Mouse (Mus musculus) forebrain, embryonic 13.5 days (tissue): Measurements from ENCODE around the gene Slc36a3. TPM values are rescaled to one million over a fixed set of nuclear protein-coding genes. Genes with fewer than 3 reads are reported as not detected.

Source experiments
- ATAC-seq: fragments of 200-750 bp; cut with Nextera tagmentation; 2 replicates; pipeline ENCODE4 v1.8.0; 2017
- H3K27ac ChIP-seq: fragments of 300-500 bp; sonication (generic); 2 replicates; pipeline ENCODE4 v1.5.1; 2015; ENCODE audit warnings: inconsistent platforms, mild to moderate bottlenecking, moderate library complexity
- H3K27me3 ChIP-seq: fragments of 300-500 bp; sonication (generic); 2 replicates; pipeline ENCODE4 v1.6.1; 2015; ENCODE audit warnings: mild to moderate bottlenecking, inconsistent platforms
- H3K36me3 ChIP-seq: fragments of 300-500 bp; sonication (generic); 2 replicates; pipeline ENCODE4 v1.6.1; 2015; ENCODE audit warnings: mild to moderate bottlenecking, inconsistent platforms; ENCODE audit not compliant: poor library complexity, severe bottlenecking
- H3K4me1 ChIP-seq: fragments of 300-500 bp; sonication (generic); 2 replicates; pipeline ENCODE4 v1.6.1; 2015; ENCODE audit warnings: inconsistent platforms
- H3K4me2 ChIP-seq: fragments of 300-500 bp; sonication (generic); 2 replicates; pipeline ENCODE4 v1.6.1; 2015; ENCODE audit warnings: inconsistent platforms, mild to moderate bottlenecking, moderate library complexity
- H3K4me3 ChIP-seq: fragments of 300-500 bp; sonication (generic); 2 replicates; pipeline ENCODE4 v1.5.1; 2015; ENCODE audit warnings: mild to moderate bottlenecking, inconsistent platforms
- H3K9ac ChIP-seq: fragments of 300-500 bp; sonication (generic); 2 replicates; pipeline ENCODE4 v1.6.1; 2015; ENCODE audit warnings: mild to moderate bottlenecking, inconsistent platforms
- H3K9me3 ChIP-seq: fragments of 300-500 bp; sonication (generic); replicated peaks from 2 replicates; pipeline ENCODE4 v1.6.1; 2016; ENCODE audit warnings: inconsistent platforms
- WGBS: fragments of 180-500 bp; shearing (Covaris S2); methylation state at CpG from one replicate; pipeline ENCODE4 v1.1.7; 2015; 5-methylcytosine and 5-hydroxymethylcytosine counted together
- polyA plus RNA-seq: library from polyadenylated mRNA; unstranded; fragments of >200 nt; fragmentation: Nextera tagmentation; extraction: Ambion mirVana; gene quantifications from 2 replicates; pipeline ENCODE4 v1.2.1, GENCODE M21; 2015

Slc36a3 gene
- not detected in 2 replicates for polyA plus RNA-seq

GRCm38 (mm10) chr11:55151608-55152007, at the start of gene Slc36a3:
TSS of gene Slc36a3 (minus strand) at chr11:55151708.
- ATAC-seq = no peak
- WGBS = 87% methylated on average over 3 of the region's 3 CpGs
- Histone ChIP-seq H3K27me3 (no peaks in the 10 kb centered on the region), H3K4me1 (no peaks in the 10 kb centered on the region), H3K4me2 (no peak within 1 kb of the TSS), H3K4me3 (no peak within 1 kb of the TSS), H3K9ac (no peak within 1 kb of the TSS), H3K27ac (no peak within 1 kb of the TSS), H3K9me3 (no peaks in the 10 kb centered on the region), H3K36me3 (no peaks in the 10 kb centered on the region)

GRCm38 (mm10) chr11:55197740-55198510, 46.4 kb upstream of the Slc36a3 start:
- H3K36me3 ChIP-seq = no peaks in the 10 kb centered on the region
- no peak overlapping the region for H3K4me2 ChIP-seq
- H3K27ac ChIP-seq = no peak overlapping the region
- H3K9me3 ChIP-seq = no peaks in the 10 kb centered on the region
- H3K4me3 ChIP-seq = no peak overlapping the region
- no peaks in the 10 kb centered on the region for H3K4me1 ChIP-seq
- ATAC-seq = no peak
- 86% methylated on average over 8 of the region's 8 CpGs for WGBS
- no peaks in the 10 kb centered on the region for H3K27me3 ChIP-seq
- no peak overlapping the region for H3K9ac ChIP-seq

GRCm38 (mm10) chr11:55197086-55197485, 45.6 kb upstream of the Slc36a3 start:
- no peak overlapping the region for H3K27ac ChIP-seq
- no peak overlapping the region for H3K9ac ChIP-seq
- H3K9me3 ChIP-seq = no peaks in the 10 kb centered on the region
- no peak for ATAC-seq
- H3K4me1 ChIP-seq = no peaks in the 10 kb centered on the region
- no peak overlapping the region for H3K4me3 ChIP-seq
- H3K4me2 ChIP-seq = no peak overlapping the region
- WGBS = 69% methylated on average over 6 of the region's 6 CpGs
- H3K27me3 ChIP-seq = no peaks in the 10 kb centered on the region
- H3K36me3 ChIP-seq = no peaks in the 10 kb centered on the region

- Histone ChIP-seq H3K36me3 (no peaks in the 10 kb centered on the region), H3K4me2 (no peak overlapping the region), H3K9ac (no peak overlapping the region), H3K27me3 (no peaks in the 10 kb centered on the region), H3K9me3 (no peaks in the 10 kb centered on the region), H3K4me1 (no peaks in the 10 kb centered on the region), H3K27ac (no peak overlapping the region), H3K4me3 (no peak overlapping the region)
- no peak for ATAC-seq
- 87% methylated on average over 3 of the region's 3 CpGs for WGBS
These were observed 38.7 kb upstream of the Slc36a3 start for GRCm38 (mm10) chr11:55190216-55190615.

GRCm38 (mm10) chr11:55187777-55188176, 36.3 kb upstream of the Slc36a3 start:
- no peaks in the 10 kb centered on the region for H3K4me1 ChIP-seq
- no peak overlapping the region for H3K27ac ChIP-seq
- no peak overlapping the region for H3K4me3 ChIP-seq
- WGBS = 84% methylated on average over 6 of the region's 6 CpGs
- H3K4me2 ChIP-seq = no peak overlapping the region
- H3K9me3 ChIP-seq = no peaks in the 10 kb centered on the region
- H3K9ac ChIP-seq = no peak overlapping the region
- no peaks in the 10 kb centered on the region for H3K36me3 ChIP-seq
- no peak for ATAC-seq
- H3K27me3 ChIP-seq = no peaks in the 10 kb centered on the region

- no peak overlapping the region for H3K27ac ChIP-seq
- H3K4me1 ChIP-seq = no peaks in the 10 kb centered on the region
- no peaks in the 10 kb centered on the region for H3K27me3 ChIP-seq
- no peaks in the 10 kb centered on the region for H3K36me3 ChIP-seq
- WGBS = 87% methylated on average over 4 of the region's 4 CpGs
- no peaks in the 10 kb centered on the region for H3K9me3 ChIP-seq
- no peak overlapping the region for H3K4me3 ChIP-seq
- H3K9ac ChIP-seq = no peak overlapping the region
- no peak for ATAC-seq
- no peak overlapping the region for H3K4me2 ChIP-seq
These were observed 35.8 kb upstream of the Slc36a3 start for GRCm38 (mm10) chr11:55187292-55187691.

GRCm38 (mm10) chr11:55184733-55185291, 33.3 kb upstream of the Slc36a3 start, which contains the start of gene Slc36a2:
TSS of gene Slc36a2 (minus strand) at chr11:55185077.
- H3K36me3 ChIP-seq = no peaks in the 10 kb centered on the region
- no peaks in the 10 kb centered on the region for H3K9me3 ChIP-seq
- H3K9ac ChIP-seq = no peak within 1 kb of the TSS
- no peak for ATAC-seq
- H3K4me3 ChIP-seq = no peak within 1 kb of the TSS
- no peak within 1 kb of the TSS for H3K4me2 ChIP-seq
- no peaks in the 10 kb centered on the region for H3K4me1 ChIP-seq
- 27% methylated on average over 10 of the region's 10 CpGs for WGBS
- H3K27ac ChIP-seq = no peak within 1 kb of the TSS
- no peaks in the 10 kb centered on the region for H3K27me3 ChIP-seq

GRCm38 (mm10) chr11:55184246-55184645, 32.7 kb upstream of the Slc36a3 start:
- H3K4me1 ChIP-seq = no peaks in the 10 kb centered on the region
- H3K36me3 ChIP-seq = no peaks in the 10 kb centered on the region
- no peak overlapping the region for H3K4me3 ChIP-seq
- WGBS = 85% methylated on average over 5 of the region's 5 CpGs
- H3K4me2 ChIP-seq = no peak overlapping the region
- H3K27me3 ChIP-seq = no peaks in the 10 kb centered on the region
- no peak for ATAC-seq
- no peak overlapping the region for H3K27ac ChIP-seq
- no peaks in the 10 kb centered on the region for H3K9me3 ChIP-seq
- H3K9ac ChIP-seq = no peak overlapping the region

GRCm38 (mm10) chr11:55183124-55183523, 31.6 kb upstream of the Slc36a3 start:
- Histone ChIP-seq H3K4me3 (no peak overlapping the region), H3K4me2 (no peak overlapping the region), H3K9me3 (no peaks in the 10 kb centered on the region), H3K4me1 (no peaks in the 10 kb centered on the region), H3K36me3 (no peaks in the 10 kb centered on the region), H3K27me3 (no peaks in the 10 kb centered on the region), H3K9ac (no peak overlapping the region), H3K27ac (no peak overlapping the region)
- no peak for ATAC-seq
- WGBS = 75% methylated on average over 7 of the region's 7 CpGs

GRCm38 (mm10) chr11:55179856-55180255, 28.3 kb upstream of the Slc36a3 start:
- ATAC-seq = no peak

GRCm38 (mm10) chr11:55178830-55179229, 27.3 kb upstream of the Slc36a3 start:
- no peak for ATAC-seq
- Histone ChIP-seq H3K27me3 (no peaks in the 10 kb centered on the region), H3K4me3 (no peak overlapping the region), H3K27ac (no peak overlapping the region), H3K4me1 (no peaks in the 10 kb centered on the region), H3K4me2 (no peak overlapping the region), H3K9me3 (no peaks in the 10 kb centered on the region), H3K9ac (no peak overlapping the region), H3K36me3 (no peaks in the 10 kb centered on the region)
- 88% methylated on average over 4 of the region's 4 CpGs for WGBS

More at GRCm38 (mm10) chr11:55179856-55180255, 28.3 kb upstream of the Slc36a3 start:
- no peaks in the 10 kb centered on the region for H3K9me3 ChIP-seq
- no peaks in the 10 kb centered on the region for H3K36me3 ChIP-seq
- no peak overlapping the region for H3K9ac ChIP-seq
- H3K4me3 ChIP-seq = no peak overlapping the region
- 94% methylated on average over 3 of the region's 3 CpGs for WGBS
- H3K27me3 ChIP-seq = no peaks in the 10 kb centered on the region
- H3K4me2 ChIP-seq = no peak overlapping the region
- H3K4me1 ChIP-seq = no peaks in the 10 kb centered on the region
- H3K27ac ChIP-seq = no peak overlapping the region

- WGBS = 75% methylated on average over 4 of the region's 4 CpGs
- Histone ChIP-seq H3K36me3 (no peaks in the 10 kb centered on the region), H3K4me3 (no peak overlapping the region), H3K9me3 (no peaks in the 10 kb centered on the region), H3K9ac (no peak overlapping the region), H3K4me1 (no peaks in the 10 kb centered on the region), H3K27ac (no peak overlapping the region), H3K27me3 (no peaks in the 10 kb centered on the region), H3K4me2 (no peak overlapping the region)
- no peak for ATAC-seq
These were observed 19.0 kb upstream of the Slc36a3 start for GRCm38 (mm10) chr11:55170501-55170900.
